Mouse (Mus musculus) erythroblast, embryonic 14.5 days (primary cell): ENCODE results near the gene Kdr.

Source experiments
- GATA1 ChIP-seq: IDR thresholded peaks from 2 replicates; pipeline ENCODE4 v1.6.1; 2012; ENCODE audit warnings: low read length, inconsistent platforms, mixed read lengths
- TAL1 ChIP-seq: IDR thresholded peaks from 3 replicates; pipeline ENCODE4 v1.6.1; 2012; ENCODE audit warnings: low read length, inconsistent platforms, mixed read lengths

- no peak for TF ChIP-seq TAL1
- TF ChIP-seq GATA1, result no peak
Observed at GRCm38 (mm10) chr5:75977441-75978373, 551 bp downstream of the Kdr start.
